In the genomic region with DNA sequence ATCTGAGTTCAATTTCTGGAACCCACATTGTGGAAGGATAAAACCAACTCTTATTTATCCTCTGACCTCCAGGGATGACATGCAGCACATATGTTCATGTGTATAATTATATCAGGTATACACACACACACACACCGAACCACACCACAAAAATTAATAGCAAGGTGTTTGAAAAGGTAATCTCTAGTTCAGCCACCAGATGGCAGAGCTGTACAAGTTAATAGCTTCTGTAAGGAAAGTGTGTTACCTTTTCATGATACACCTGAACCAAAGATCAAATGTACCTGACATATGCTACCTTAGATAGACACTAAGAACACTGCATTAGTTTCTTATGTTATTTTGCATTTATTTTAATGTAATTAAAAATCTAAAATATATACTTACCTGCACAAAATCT, we compare ENCODE assay signal across 11 mouse cellular contexts. TPM values are rescaled to one million over a fixed set of nuclear protein-coding genes. Genes with fewer than 3 reads are reported as not detected.
DNase-seq lines count a peak whose midpoint lies in the region; ATAC-seq and TF ChIP-seq lines count a peak whose summit lies in the region.
"Had no signal": no experiment of that assay in that cellular context is flagged by ENCODE, and none has a peak within 500 bp of the region (broad histone marks: within the 10 kb centered on the region; RNA-seq: fewer than 3 reads in every experiment).

No protein-coding gene starts in this region.

- 83% methylated on average over 1 of the region's 1 CpGs for WGBS in kidney, embryonic 14.5 days

- no peak overlapping the region for H3K4me2 ChIP-seq in kidney, embryonic 14.5 days (replicated peaks; ENCODE audit: low read depth, low read length)
- H3K4me2 ChIP-seq: heart, embryonic 15.5 days had no signal

- no peak overlapping the region for H3K9ac ChIP-seq in kidney, embryonic 14.5 days (ENCODE audit: low read depth, low read length)
- H3K9ac ChIP-seq in ES-E14 (ENCODE audit: insufficient read depth, low read depth, low read length, poor library complexity, severe bottlenecking) = no peak overlapping the region
- H3K9ac ChIP-seq: heart, embryonic 15.5 days had no signal

- no peaks in the 10 kb centered on the region for H3K4me1 ChIP-seq in kidney, embryonic 14.5 days (ENCODE audit: control insufficient read depth, insufficient read depth, low read length)
- no peaks in the 10 kb centered on the region for H3K4me1 ChIP-seq in ES-E14 (ENCODE audit: control insufficient read depth in 2 of 2, insufficient read depth in 2 of 2, low read length in 2 of 2, poor library complexity in 1 of 2)
- H3K4me1 ChIP-seq: heart, embryonic 15.5 days had no signal

- no peaks in the 10 kb centered on the region for H3K9me3 ChIP-seq in kidney, embryonic 14.5 days (ENCODE audit: control insufficient read depth, low read length)
- H3K9me3 ChIP-seq in ES-E14 (ENCODE audit: control insufficient read depth, insufficient read depth, low read depth, low read length) = no peaks in the 10 kb centered on the region
- H3K9me3 ChIP-seq: heart, embryonic 15.5 days had no signal

- H3K36me3 ChIP-seq in kidney, embryonic 14.5 days (ENCODE audit: control insufficient read depth, insufficient read depth, low read length) = no peaks in the 10 kb centered on the region
- no peaks in the 10 kb centered on the region for H3K36me3 ChIP-seq in ES-E14 (ENCODE audit: control insufficient read depth, insufficient read depth, low read length, poor library complexity, severe bottlenecking)
- H3K36me3 ChIP-seq: heart, embryonic 15.5 days had no signal

- H3K4me3 ChIP-seq in kidney, embryonic 14.5 days (ENCODE audit: low read length) = no peak overlapping the region
- H3K4me3 ChIP-seq in ES-E14 (ENCODE audit: insufficient read depth in 1 of 2, low read depth in 1 of 2, low read length in 2 of 2, poor library complexity in 1 of 2, severe bottlenecking in 1 of 2) = no peak overlapping the region
- H3K4me3 ChIP-seq: heart, embryonic 15.5 days had no signal

- H3K27ac ChIP-seq in kidney, embryonic 14.5 days (ENCODE audit: low read depth, low read length) = no peak overlapping the region
- no peak overlapping the region for H3K27ac ChIP-seq in ES-E14 (ENCODE audit: insufficient read depth, low read depth, low read length, poor library complexity, severe bottlenecking)
- H3K27ac ChIP-seq: heart, embryonic 15.5 days had no signal

- DNase-seq in CD4-positive, CD25-positive, alpha-beta regulatory T cell, adult 2 months (ENCODE audit: low read depth, low spot score) = peak; percentile 42
- DNase-seq in kidney, postnatal 10 days = peak; percentile 8
- no peak for DNase-seq in ES-E14 (ENCODE audit: low read depth, low spot score)
- DNase-seq in kidney, postnatal 36 days = peak; percentile 11 to 29
- DNase-seq in ovary, postnatal 10 days (ENCODE audit: low spot score) = no peak
- DNase-seq in urinary bladder, postnatal 10 days (ENCODE audit: low spot score) = no peak

- ATAC-seq in CD4-positive, CD25-positive, alpha-beta regulatory T cell, adult 4 months = no peak
- ATAC-seq in kidney, embryonic 14.5 days (ENCODE audit: low FRiP score, low TSS enrichment) = no peak

- in situ Hi-C loops in ES-E14 (cut with MboI; ENCODE audit: low sequenced_read_pairs in 2 of 2, unreplicated experiment in 2 of 2) = no loop called here

- H3K27me3 ChIP-seq in kidney, embryonic 14.5 days (ENCODE audit: control insufficient read depth, insufficient read depth, low read length) = no peaks in the 10 kb centered on the region
- H3K27me3 ChIP-seq: heart, embryonic 15.5 days had no signal

TF ChIP-seq in ES-E14, 5 proteins besides CTCF, POLR2A, EP300 and RAD21:
- TF ChIP-seq ZNF384 (IDR thresholded peaks at IDR 0.05; ENCODE audit: low read depth, low read length) (no peak), ZC3H11A (IDR thresholded peaks at IDR 0.05; ENCODE audit: borderline replicate concordance, low read depth, low read length) (0 out of 2 replicates have a peak, but pooled peaks have one; percentile 18)
TF ChIP-seq in ES-E14: peak in this region for 1.

RNA-seq across cellular contexts. Expression of a gene that starts 1.8 kb away (rescaled TPM):
- not detected for polyA plus RNA-seq in CD4-positive, CD25-positive, alpha-beta regulatory T cell, adult 4 months (2017; shearing (Covaris generic))
- not detected in 2 replicates for polyA plus RNA-seq in kidney, embryonic 14.5 days (2014; fragmentation: Nextera tagmentation; extraction: Ambion mirVana)
- not detected in 2 replicates for total RNA-seq in ES-E14 (2012; rRNA removed)
- total RNA-seq: common myeloid progenitor, adult 5-6 weeks had no signal
- polyA plus RNA-seq: heart, embryonic 15.5 days; liver, embryonic 16.5 days had no signal

Comparison
In these comparisons a context has a peak if more than half of its experiments do, and no peak if none do; other contexts are left out.
1. DNase-seq: peak in CD4-positive, CD25-positive, alpha-beta regulatory T cell, adult 2 months (single experiment), kidney, postnatal 10 days (single experiment) and kidney, postnatal 36 days (2 of 2); none in ES-E14 (single experiment), ovary, postnatal 10 days (single experiment) and urinary bladder, postnatal 10 days (single experiment).